Mouse (Mus musculus): ENCODE results near the gene Timp1. TPM values are rescaled to one million over a fixed set of nuclear protein-coding genes. Genes with fewer than 3 reads are reported as not detected.

The Timp1 gene
- polyA plus RNA-seq, 2 experiments: 1.7 to 2.8 TPM

DNA sequence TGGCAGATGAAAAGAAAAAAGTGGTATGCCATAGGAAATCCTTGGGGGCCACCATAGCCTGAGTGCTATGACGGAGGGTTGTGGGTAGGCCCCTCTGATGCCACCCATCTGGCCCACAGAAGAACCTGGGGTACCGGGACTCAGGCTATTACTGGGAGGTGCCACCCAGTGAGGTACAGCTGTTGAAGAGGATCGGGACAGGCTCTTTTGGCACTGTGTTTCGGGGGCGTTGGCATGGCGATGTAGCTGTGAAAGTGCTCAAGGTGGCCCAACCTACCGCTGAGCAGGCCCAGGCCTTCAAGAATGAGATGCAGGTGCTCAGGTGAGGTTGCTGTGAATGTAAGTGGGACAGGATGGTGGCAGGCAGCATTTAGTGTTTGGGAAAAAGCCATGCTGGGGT lies 16.2 kb upstream of the Timp1 start:
- H3K36me3 ChIP-seq (replicated peaks; ENCODE audit: control insufficient read depth, insufficient read depth, low read depth): peaks cover 3% of the 10 kb centered on the region
- no peak overlapping the region for H3K27ac ChIP-seq
- peaks cover 0 to 7% of the 10 kb centered on the region in 2 experiments; a peak in 1 of 4 replicates for H3K4me1 ChIP-seq (replicated peaks; ENCODE audit: control insufficient read depth in 2 of 2, insufficient read depth in 2 of 2, low read length in 1 of 2)
- 87% methylated on average over 7 of the region's 7 CpGs for WGBS (ENCODE audit: insufficient replicate concordance)
- H3K4me2 ChIP-seq (ENCODE audit: low read depth): no peak overlapping the region
- no peaks in the 10 kb centered on the region for H3K9me3 ChIP-seq (ENCODE audit: control insufficient read depth, low read length)
- no peak overlapping the region for H3K4me3 ChIP-seq (ENCODE audit: insufficient read depth in 1 of 2, low read depth in 2 of 2, low read length in 2 of 2)
- ATAC-seq (ENCODE audit: insufficient read depth) (no peak), DNase-seq (ENCODE audit: low read depth in 3 of 3, low spot score in 3 of 3) (no peak)
- H3K27me3 ChIP-seq (ENCODE audit: control insufficient read depth, insufficient read depth, low read length): no peaks in the 10 kb centered on the region
- no peak overlapping the region for H3K9ac ChIP-seq (replicated peaks)
- TF ChIP-seq CTCF (IDR thresholded peaks at IDR 0.05; ENCODE audit: low read depth) (no peak), EP300 (IDR thresholded peaks at IDR 0.05; ENCODE audit: low read depth) (no peak)

DNA sequence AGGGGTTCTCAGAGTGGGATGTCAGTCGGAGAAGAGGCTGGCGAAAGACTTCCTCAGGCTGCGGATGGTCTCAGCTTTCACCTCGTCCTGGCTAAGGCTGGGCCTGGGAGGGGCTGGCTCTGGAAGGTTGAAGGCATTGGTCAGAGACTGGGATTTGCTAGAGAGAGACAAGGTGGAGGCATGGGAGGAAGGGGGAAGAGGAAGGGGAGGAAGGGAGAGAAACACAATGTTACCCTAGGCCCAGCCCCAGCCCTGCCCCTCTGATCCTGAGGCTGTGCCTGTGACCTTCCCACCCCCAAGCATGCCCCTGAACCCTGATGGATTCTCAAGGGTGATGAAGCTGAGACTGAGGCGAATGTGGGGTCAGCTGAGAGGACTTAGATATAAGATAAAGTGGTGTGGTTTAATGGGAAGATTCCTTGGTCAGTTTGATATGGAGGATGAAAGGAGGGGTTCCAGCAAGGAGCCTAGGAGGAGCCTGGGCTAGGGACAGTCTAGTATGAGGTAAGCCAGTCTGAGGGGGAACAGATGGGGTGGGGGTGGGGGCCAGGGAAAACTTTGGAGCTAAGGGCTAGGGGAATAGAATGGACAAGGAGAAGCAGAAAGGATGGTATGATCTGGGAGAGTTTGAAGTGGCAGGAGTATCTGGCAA lies 8.4 kb upstream of the Timp1 start:
- Histone ChIP-seq H3K27me3 (ENCODE audit: control insufficient read depth, insufficient read depth, low read length) (no peaks in the 10 kb centered on the region), H3K4me1 (replicated peaks; ENCODE audit: control insufficient read depth in 2 of 2, insufficient read depth in 2 of 2, low read length in 1 of 2) (no peaks in the 10 kb centered on the region), H3K9me3 (ENCODE audit: control insufficient read depth, low read length) (no peaks in the 10 kb centered on the region), H3K4me2 (ENCODE audit: low read depth) (no peak overlapping the region), H3K4me3 (ENCODE audit: insufficient read depth in 1 of 2, low read depth in 2 of 2, low read length in 2 of 2) (no peak overlapping the region), H3K27ac (no peak overlapping the region), H3K36me3 (replicated peaks; ENCODE audit: control insufficient read depth, insufficient read depth, low read depth) (no peaks in the 10 kb centered on the region; the same call in 1 of the 2 replicates), H3K9ac (replicated peaks) (no peak overlapping the region)
- TF ChIP-seq EP300 (IDR thresholded peaks at IDR 0.05; ENCODE audit: low read depth) (no peak), CTCF (IDR thresholded peaks at IDR 0.05; ENCODE audit: low read depth) (no peak)
- WGBS (ENCODE audit: insufficient replicate concordance): 32% methylated on average over 5 of the region's 5 CpGs
- ATAC-seq (ENCODE audit: insufficient read depth) (no peak), DNase-seq (ENCODE audit: low read depth in 3 of 3, low spot score in 3 of 3) (no peak)

DNA sequence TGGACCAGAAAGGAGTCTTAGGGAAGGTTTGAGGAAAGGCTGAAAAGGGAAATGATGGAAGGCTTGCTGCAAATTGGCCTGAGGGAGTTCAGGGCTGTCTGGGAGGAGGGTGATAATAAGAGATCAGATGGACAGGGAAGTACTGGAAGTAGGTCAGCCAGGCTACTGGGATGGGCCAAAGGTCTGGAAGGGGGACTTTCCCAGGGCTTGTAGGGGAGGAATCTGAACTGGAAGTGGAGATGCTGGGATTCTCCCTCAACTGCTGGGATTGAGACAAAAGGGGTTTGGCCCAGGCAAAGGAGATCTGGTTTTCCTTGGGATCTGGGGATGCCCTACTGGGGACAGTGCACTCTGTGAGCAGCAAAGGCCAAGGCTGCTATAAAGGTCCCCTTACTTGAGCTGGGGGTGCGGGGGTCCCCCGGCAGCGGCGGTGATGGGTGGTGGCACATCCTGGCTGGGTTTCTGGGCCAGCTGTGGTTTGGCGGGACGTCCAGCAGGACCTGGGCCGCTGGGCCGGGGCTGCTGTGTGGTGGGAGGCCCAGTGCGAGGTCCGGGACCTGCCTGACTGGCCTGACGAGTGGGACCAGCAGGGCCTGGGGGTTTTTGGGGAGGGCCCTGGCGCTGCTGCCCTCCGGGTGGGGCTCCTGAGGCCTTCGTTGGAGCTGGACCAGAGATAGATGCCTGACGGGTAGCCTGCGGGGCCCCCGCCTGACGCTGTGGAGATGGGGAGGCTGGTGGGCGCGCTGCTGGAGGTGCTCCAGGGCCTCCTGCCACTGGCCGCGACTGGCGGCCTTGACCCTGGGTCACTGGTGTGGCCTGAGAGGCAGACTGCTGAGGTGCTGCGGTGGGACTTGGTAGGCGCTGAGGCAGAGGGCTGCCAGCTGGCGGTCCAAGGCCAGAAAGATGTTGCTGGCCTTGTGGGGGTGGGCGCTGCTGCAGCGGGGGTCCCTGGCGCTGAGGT lies 7.6 kb upstream of the Timp1 start:
- ATAC-seq (ENCODE audit: insufficient read depth): no peak
- Histone ChIP-seq H3K4me3 (ENCODE audit: insufficient read depth in 1 of 2, low read depth in 2 of 2, low read length in 2 of 2) (no peak overlapping the region), H3K9me3 (ENCODE audit: control insufficient read depth, low read length) (no peaks in the 10 kb centered on the region), H3K27me3 (ENCODE audit: control insufficient read depth, insufficient read depth, low read length) (no peaks in the 10 kb centered on the region), H3K36me3 (replicated peaks; ENCODE audit: control insufficient read depth, insufficient read depth, low read depth) (no peaks in the 10 kb centered on the region; the same call in 1 of the 2 replicates), H3K4me1 (replicated peaks; ENCODE audit: control insufficient read depth in 2 of 2, insufficient read depth in 2 of 2, low read length in 1 of 2) (no peaks in the 10 kb centered on the region), H3K4me2 (ENCODE audit: low read depth) (no peak overlapping the region), H3K27ac (no peak overlapping the region), H3K9ac (replicated peaks) (no peak overlapping the region)
- TF ChIP-seq CTCF (IDR thresholded peaks at IDR 0.05; ENCODE audit: low read depth): no peak
- no peak for TF ChIP-seq EP300 (IDR thresholded peaks at IDR 0.05; ENCODE audit: low read depth)
- no peak for DNase-seq (ENCODE audit: low read depth in 3 of 3, low spot score in 3 of 3)
- WGBS (ENCODE audit: insufficient replicate concordance): 35% methylated on average over 29 of the region's 29 CpGs

DNA sequence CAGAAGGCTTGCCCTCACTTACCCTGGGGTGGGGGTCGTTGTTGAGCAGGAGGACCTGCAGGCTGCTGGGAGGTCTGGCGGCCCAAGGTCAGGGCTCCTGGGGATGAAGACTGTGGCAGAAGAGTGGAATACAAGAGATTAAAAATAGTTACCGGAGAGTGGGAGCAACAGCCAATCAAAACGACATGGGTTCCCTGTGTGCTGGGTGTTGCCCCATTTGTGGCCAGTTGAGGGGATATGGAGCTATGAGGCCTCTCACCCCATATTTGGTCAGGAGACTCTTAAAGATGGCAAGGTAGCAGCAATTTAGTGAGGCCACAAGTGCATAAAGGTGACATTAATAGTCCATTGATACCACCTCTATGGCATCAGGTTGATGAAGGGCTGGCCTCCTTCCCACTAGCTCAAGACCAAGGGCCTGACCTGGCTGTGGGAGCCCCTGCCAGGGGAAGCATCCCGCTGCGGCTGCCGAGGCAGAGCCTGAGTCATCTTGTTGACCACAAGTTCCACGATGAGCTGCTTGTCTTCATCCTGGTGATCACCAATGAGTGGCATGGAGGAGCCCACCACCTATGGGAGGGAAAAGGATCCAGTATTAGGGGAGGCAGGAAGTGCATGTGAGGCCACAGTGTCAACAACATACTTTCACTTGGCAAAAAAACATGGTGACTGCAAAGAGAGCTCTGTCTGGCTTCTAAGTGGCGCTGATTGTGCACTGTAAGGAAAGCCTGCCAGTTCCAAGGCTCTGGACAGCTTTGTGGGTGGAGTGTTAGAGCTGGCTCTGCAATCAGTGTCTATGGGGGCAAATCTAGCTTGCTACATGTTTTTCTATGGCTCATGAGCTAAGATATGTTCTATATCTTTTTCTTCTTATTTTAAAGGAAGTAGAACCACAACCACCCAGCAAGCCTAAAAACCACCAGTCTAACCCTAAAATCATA lies 6.5 kb upstream of the Timp1 start:
- no peak for ATAC-seq (ENCODE audit: insufficient read depth)
- H3K9ac ChIP-seq (replicated peaks): no peak overlapping the region
- no peak overlapping the region for H3K4me3 ChIP-seq (ENCODE audit: insufficient read depth in 1 of 2, low read depth in 2 of 2, low read length in 2 of 2)
- TF ChIP-seq EP300 (IDR thresholded peaks at IDR 0.05; ENCODE audit: low read depth) (no peak), CTCF (IDR thresholded peaks at IDR 0.05; ENCODE audit: low read depth) (no peak)
- H3K27me3 ChIP-seq (ENCODE audit: control insufficient read depth, insufficient read depth, low read length): no peaks in the 10 kb centered on the region
- no peak for DNase-seq (ENCODE audit: low read depth in 3 of 3, low spot score in 3 of 3)
- 54% methylated on average over 9 of the region's 9 CpGs for WGBS (ENCODE audit: insufficient replicate concordance)
- H3K4me2 ChIP-seq (ENCODE audit: low read depth): no peak overlapping the region
- H3K36me3 ChIP-seq (replicated peaks; ENCODE audit: control insufficient read depth, insufficient read depth, low read depth): no peaks in the 10 kb centered on the region
- no peak overlapping the region for H3K27ac ChIP-seq
- H3K4me1 ChIP-seq (replicated peaks; ENCODE audit: control insufficient read depth in 2 of 2, insufficient read depth in 2 of 2, low read length in 1 of 2): no peaks in the 10 kb centered on the region
- H3K9me3 ChIP-seq (ENCODE audit: control insufficient read depth, low read length): no peaks in the 10 kb centered on the region

All from liver, embryonic 14.5 days (tissue).